ENCODE assay signal across 8 mouse cellular contexts in the genomic region with DNA sequence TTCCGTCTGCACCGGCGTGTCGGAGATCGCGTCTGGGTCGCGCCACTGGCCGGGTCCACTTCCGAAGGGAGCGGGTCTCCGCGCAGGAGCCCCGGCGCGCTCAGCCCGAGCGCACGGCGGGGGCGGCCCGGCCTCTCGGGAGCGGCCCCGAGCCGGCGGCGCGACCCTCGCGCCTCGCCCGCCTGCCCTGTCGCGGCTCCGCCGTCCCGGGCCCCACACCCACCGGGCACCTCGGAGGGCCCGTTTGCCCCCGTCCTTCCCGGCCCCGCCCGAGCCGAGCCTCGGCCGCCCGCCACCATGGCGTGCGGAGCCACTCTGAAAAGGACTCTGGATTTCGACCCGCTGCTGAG. TPM values are rescaled to one million over a fixed set of nuclear protein-coding genes. Genes with fewer than 3 reads are reported as not detected.
DNase-seq lines count a peak whose midpoint lies in the region; ATAC-seq and TF ChIP-seq lines count a peak whose summit lies in the region.

Gene Akirin2, plus strand, starts transcription at position 190 of the 350 bp plus-strand sequence.

- TF ChIP-seq POLR2A in kidney, adult 2 months (IDR thresholded peaks at IDR 0.05; ENCODE audit: low read depth, low read length) = no peak

- H3K4me3 ChIP-seq in kidney, adult 2 months (ENCODE audit: insufficient read depth, low read depth, low read length) = peak within 1 kb of the TSS; percentile 86
- peak within 1 kb of the TSS; percentile 98 for H3K4me3 ChIP-seq in forebrain, embryonic 13.5 days
- peak within 1 kb of the TSS; percentile 99 for H3K4me3 ChIP-seq in hindbrain, embryonic 10.5 days
- H3K4me3 ChIP-seq in neural tube, embryonic 15.5 days (replicated peaks) = peak within 1 kb of the TSS; percentile 99

- peak; percentile 24 for DNase-seq in kidney, adult 2 months
- DNase-seq in kidney, adult 11 months = no peak
- DNase-seq in Patski (ENCODE audit: low read depth, low spot score) (no peak), liver (peak; percentile 49)
- DNase-seq in hindbrain, embryonic 10.5 days (ENCODE audit: low spot score) = no peak
- no peak for DNase-seq in spleen, adult 18-20 months

- peak; percentile 36 for ATAC-seq in Patski
- ATAC-seq in forebrain, embryonic 13.5 days = no peak; the same call in 1 of the 2 replicates
- ATAC-seq in neural tube, embryonic 15.5 days (ENCODE audit: low FRiP score) = peak; percentile 78

- H3K36me3 ChIP-seq in kidney, adult 2 months (ENCODE audit: control insufficient read depth, insufficient read depth, low read length) = no peaks in the 10 kb centered on the region
- no peaks in the 10 kb centered on the region for H3K36me3 ChIP-seq in forebrain, embryonic 13.5 days (ENCODE audit: poor library complexity, severe bottlenecking)
- peaks cover 16% of the 10 kb centered on the region; the same call in 1 of the 2 replicates for H3K36me3 ChIP-seq in hindbrain, embryonic 10.5 days
- no peaks in the 10 kb centered on the region for H3K36me3 ChIP-seq in neural tube, embryonic 15.5 days

- H3K4me1 ChIP-seq in kidney, adult 2 months (ENCODE audit: control insufficient read depth, insufficient read depth, low read length) = peaks cover 15% of the 10 kb centered on the region
- peaks cover 32% of the 10 kb centered on the region for H3K4me1 ChIP-seq in forebrain, embryonic 13.5 days
- peaks cover 36% of the 10 kb centered on the region for H3K4me1 ChIP-seq in hindbrain, embryonic 10.5 days (replicated peaks)
- H3K4me1 ChIP-seq in neural tube, embryonic 15.5 days = peaks cover 24% of the 10 kb centered on the region

- H3K9me3 ChIP-seq in forebrain, embryonic 13.5 days (replicated peaks) = no peaks in the 10 kb centered on the region
- no peaks in the 10 kb centered on the region for H3K9me3 ChIP-seq in hindbrain, embryonic 10.5 days
- H3K9me3 ChIP-seq in neural tube, embryonic 15.5 days (replicated peaks) = no peaks in the 10 kb centered on the region

- TF ChIP-seq CTCF in kidney, adult 2 months (conservative IDR thresholded peaks at IDR 0.05; ENCODE audit: insufficient read depth, insufficient read length, low read depth, low read length) = no peak
- TF ChIP-seq CTCF in Patski (IDR thresholded peaks at IDR 0.05) = no peak

- peak within 1 kb of the TSS; percentile 68 for H3K4me2 ChIP-seq in forebrain, embryonic 13.5 days
- peak within 1 kb of the TSS; percentile 66 for H3K4me2 ChIP-seq in neural tube, embryonic 15.5 days

- H3K27ac ChIP-seq in kidney, adult 2 months (ENCODE audit: insufficient read depth, low read depth, low read length) = peak within 1 kb of the TSS; percentile 89
- peak within 1 kb of the TSS; percentile 94 for H3K27ac ChIP-seq in forebrain, embryonic 13.5 days
- H3K27ac ChIP-seq in hindbrain, embryonic 10.5 days = peak within 1 kb of the TSS; percentile 99
- H3K27ac ChIP-seq in neural tube, embryonic 15.5 days (replicated peaks) = peak within 1 kb of the TSS; percentile 95

- WGBS in kidney, adult 2 months = under 1% methylated on average over 53 of the region's 53 CpGs
- under 1% methylated on average over 33 of the region's 53 CpGs for WGBS in forebrain, embryonic 13.5 days
- WGBS in hindbrain, embryonic 10.5 days = under 1% methylated on average over 53 of the region's 53 CpGs
- WGBS in neural tube, embryonic 15.5 days = under 1% methylated on average over 44 of the region's 53 CpGs

- POLR2A ChIA-PET in Patski (lab: Charles Lee) = no interaction called here

- H3K9ac ChIP-seq in forebrain, embryonic 13.5 days = peak within 1 kb of the TSS; percentile 99
- peak within 1 kb of the TSS; percentile 99 for H3K9ac ChIP-seq in neural tube, embryonic 15.5 days (replicated peaks)

- H3K27me3 ChIP-seq in kidney, adult 2 months (replicated peaks; ENCODE audit: control insufficient read depth, insufficient read depth, low read length) = no peaks in the 10 kb centered on the region
- H3K27me3 ChIP-seq in Patski = no peaks in the 10 kb centered on the region
- no peaks in the 10 kb centered on the region for H3K27me3 ChIP-seq in forebrain, embryonic 13.5 days
- no peaks in the 10 kb centered on the region for H3K27me3 ChIP-seq in hindbrain, embryonic 10.5 days (ENCODE audit: insufficient read depth, poor library complexity, severe bottlenecking)
- H3K27me3 ChIP-seq in neural tube, embryonic 15.5 days (replicated peaks) = no peaks in the 10 kb centered on the region

- CTCF ChIA-PET in Patski (lab: Charles Lee) = no interaction called here

- in situ Hi-C loops in Patski (cut with MboI; ENCODE audit: low pct_unique_long_range_greater_than_20kb) = no loop called here

RNA-seq across cellular contexts. Expression of gene Akirin2, which starts in this region (rescaled TPM):
- polyA plus RNA-seq in kidney, adult 2 months (2012; rRNA removed) = 24.6 and 25.6 TPM in 2 replicates
- 51.0 TPM for polyA plus RNA-seq in Patski (2021)
- polyA plus RNA-seq in forebrain, embryonic 13.5 days (2015; fragmentation: Nextera tagmentation; extraction: Ambion mirVana) = 64.2 and 82.8 TPM in 2 replicates
- 69.2 and 85.7 TPM in 2 replicates for polyA plus RNA-seq in hindbrain, embryonic 10.5 days (2016; fragmentation: Nextera tagmentation; extraction: Ambion mirVana)
- polyA plus RNA-seq in neural tube, embryonic 15.5 days (2015; fragmentation: Nextera tagmentation; extraction: Ambion mirVana) = 74.3 and 90.5 TPM in 2 replicates

Comparison
In these comparisons a context has a peak if more than half of its experiments do, and no peak if none do; other contexts are left out.
1. DNase-seq: peak in kidney, adult 2 months (single experiment) and liver (single experiment); none in kidney, adult 11 months (single experiment), Patski (single experiment), hindbrain, embryonic 10.5 days (single experiment) and spleen, adult 18-20 months (0 of 2).
2. Peak in every context shown above with its lines, with median percentiles within 50 percentile points of each other: H3K27ac ChIP-seq and H3K4me3 ChIP-seq.